Mouse (Mus musculus): ENCODE measurements around the gene 1700009N14Rik. TPM values are rescaled to one million over a fixed set of nuclear protein-coding genes. Genes with fewer than 3 reads are reported as not detected.

1700009N14Rik gene
- total RNA-seq (2023), result not detected

DNA sequence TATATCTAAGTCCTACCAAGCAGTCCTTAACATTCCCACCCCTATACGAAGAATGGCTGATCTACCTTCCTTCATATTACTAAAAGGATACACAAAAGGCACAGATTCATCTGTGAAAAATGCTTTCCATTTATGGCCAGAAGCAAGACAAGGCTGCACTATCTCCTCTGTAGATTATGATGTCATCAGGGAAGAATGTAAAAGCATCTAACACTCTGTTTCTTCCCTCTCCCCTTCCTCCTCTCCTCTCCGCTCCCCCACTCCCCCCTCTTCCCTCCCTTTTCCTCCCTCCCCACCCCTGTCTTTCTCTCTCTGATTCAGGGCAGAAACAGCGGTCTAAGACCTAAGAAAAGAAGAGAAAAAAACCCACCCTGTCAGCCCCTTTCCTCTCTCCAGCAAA lies at the start of gene 1700009N14Rik:
Gene 1700009N14Rik (plus strand): TSS at position 227 of the 400 bp plus-strand sequence.

Data from CD4-positive naive resting alpha-beta T cell, adult 57 days (primary cell).